ENCODE assay signal across 20 mouse cellular contexts in the genomic region with DNA sequence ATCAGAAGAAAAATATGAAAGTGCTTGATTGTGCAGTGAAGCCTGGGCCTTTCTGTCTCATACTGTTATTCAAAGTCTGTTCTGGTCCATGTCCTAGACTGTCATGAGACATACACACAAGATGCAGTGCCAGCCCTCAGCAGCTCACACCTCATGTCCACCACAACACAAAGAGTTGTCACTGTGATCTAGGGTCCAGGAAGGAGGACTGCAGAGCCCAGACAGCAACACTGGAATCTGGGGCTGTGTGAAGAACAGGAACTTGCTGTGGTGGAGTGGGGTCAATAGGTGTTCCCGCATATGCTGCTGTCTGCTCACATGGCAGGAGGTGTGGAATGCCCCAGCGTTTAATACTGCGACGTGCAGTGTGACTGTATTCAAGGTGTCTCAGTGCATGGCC.
DNase-seq lines count a peak whose midpoint lies in the region; ATAC-seq lines count a peak whose summit lies in the region.
"Had no signal": no experiment of that assay in that cellular context is flagged by ENCODE, and none has a peak within 500 bp of the region (broad histone marks: within the 10 kb centered on the region; RNA-seq: fewer than 3 reads in every experiment).

No protein-coding gene starts in this region.

- WGBS in heart, embryonic 10.5 days, result 82% methylated on average over 4 of the region's 4 CpGs
- WGBS in midbrain, embryonic 11.5 days, result 84% methylated on average over 4 of the region's 4 CpGs
- 97% methylated on average over 4 of the region's 4 CpGs for WGBS in midbrain, embryonic 14.5 days

- H3K9ac ChIP-seq in midbrain, embryonic 11.5 days (ENCODE audit: low read length), result no peak overlapping the region
- H3K9ac ChIP-seq in midbrain, embryonic 14.5 days (replicated peaks; ENCODE audit: low read length), result no peak overlapping the region

- peaks cover 20% of the 10 kb centered on the region for H3K4me1 ChIP-seq in heart, embryonic 10.5 days
- H3K4me1 ChIP-seq in midbrain, embryonic 11.5 days (ENCODE audit: control insufficient read depth, insufficient read depth, low read length), result no peaks in the 10 kb centered on the region
- H3K4me1 ChIP-seq in midbrain, embryonic 14.5 days (ENCODE audit: control insufficient read depth, insufficient read depth, low read length), result no peaks in the 10 kb centered on the region

- peak; percentile 75 for DNase-seq in heart, adult 11 months
- no peak for DNase-seq in heart, postnatal 10 days
- DNase-seq in heart, embryonic 10.5 days (ENCODE audit: low spot score), result peak; percentile 71
- DNase-seq in heart, adult 18-20 months, result no peak
- peak; percentile 56 for DNase-seq in midbrain, embryonic 11.5 days (ENCODE audit: low spot score, missing footprints)
- no peak for DNase-seq in midbrain, embryonic 14.5 days
- DNase-seq in right cerebral cortex, postnatal 25 days, result peak; percentile 1
- no peak for DNase-seq in right cerebral cortex, postnatal 36 days (ENCODE audit: low spot score in 2 of 2)
- DNase-seq: adrenal gland, adult 8-10 months; adrenal gland, postnatal 10 days; adrenal gland, postnatal 14 days; adrenal gland, postnatal 25 days; adrenal gland, postnatal 36 days; B cell, adult 2 months; cerebellum, adult 11 months; cerebellum, adult 11-12 months had no signal

- no peak overlapping the region for H3K4me3 ChIP-seq in heart, embryonic 10.5 days
- no peak overlapping the region for H3K4me3 ChIP-seq in midbrain, embryonic 11.5 days (ENCODE audit: low read depth, low read length)
- H3K4me3 ChIP-seq in midbrain, embryonic 14.5 days (replicated peaks; ENCODE audit: low read depth, low read length), result no peak overlapping the region

- H3K27me3 ChIP-seq in heart, embryonic 10.5 days (ENCODE audit: insufficient read depth, poor library complexity, severe bottlenecking), result peaks cover 68% of the 10 kb centered on the region
- H3K27me3 ChIP-seq in midbrain, embryonic 11.5 days (ENCODE audit: control insufficient read depth, insufficient read depth, low read length), result no peaks in the 10 kb centered on the region
- no peaks in the 10 kb centered on the region for H3K27me3 ChIP-seq in midbrain, embryonic 14.5 days (ENCODE audit: control insufficient read depth, insufficient read depth, low read length)
- H3K27me3 ChIP-seq: Patski had no signal

- H3K36me3 ChIP-seq in heart, embryonic 10.5 days, result no peaks in the 10 kb centered on the region
- no peaks in the 10 kb centered on the region for H3K36me3 ChIP-seq in midbrain, embryonic 11.5 days (ENCODE audit: control insufficient read depth, insufficient read depth, low read length)
- H3K36me3 ChIP-seq in midbrain, embryonic 14.5 days (ENCODE audit: control insufficient read depth, insufficient read depth, low read length), result no peaks in the 10 kb centered on the region
- H3K36me3 ChIP-seq: G1E had no signal

- intact Hi-C loops in heart, postnatal 10 days (cut with DNase I), result no loop called here

- no peaks in the 10 kb centered on the region for H3K9me3 ChIP-seq in heart, embryonic 10.5 days
- H3K9me3 ChIP-seq in midbrain, embryonic 11.5 days (ENCODE audit: control insufficient read depth, low read length), result no peaks in the 10 kb centered on the region
- no peaks in the 10 kb centered on the region for H3K9me3 ChIP-seq in midbrain, embryonic 14.5 days (ENCODE audit: control insufficient read depth, low read length)

- H3K4me2 ChIP-seq in midbrain, embryonic 11.5 days, result no peak overlapping the region
- no peak overlapping the region for H3K4me2 ChIP-seq in midbrain, embryonic 14.5 days (ENCODE audit: low read length)

- ATAC-seq in midbrain, embryonic 11.5 days (ENCODE audit: low FRiP score), result no peak
- ATAC-seq in midbrain, embryonic 14.5 days (ENCODE audit: low FRiP score, low TSS enrichment), result no peak
- ATAC-seq: activated CD4-positive, CD25-positive, alpha-beta regulatory T cell, adult 4 months; CD4-positive, CD25-positive, alpha-beta regulatory T cell, adult 4 months; Patski had no signal

- no peak overlapping the region for H3K27ac ChIP-seq in heart, embryonic 10.5 days
- H3K27ac ChIP-seq in midbrain, embryonic 11.5 days (ENCODE audit: low read depth, low read length), result no peak overlapping the region
- H3K27ac ChIP-seq in midbrain, embryonic 14.5 days (replicated peaks; ENCODE audit: low read depth, low read length), result no peak overlapping the region

Comparison
In these comparisons a context has a peak if more than half of its experiments do, and no peak if none do; other contexts are left out.
1. DNase-seq: peak in heart, adult 11 months (single experiment), heart, embryonic 10.5 days (single experiment), midbrain, embryonic 11.5 days (single experiment) and right cerebral cortex, postnatal 25 days (single experiment); none in heart, postnatal 10 days (0 of 2), heart, adult 18-20 months (0 of 2), midbrain, embryonic 14.5 days (single experiment) and right cerebral cortex, postnatal 36 days (0 of 2).